Mouse (Mus musculus) G1E-ER4 (cell line): Measurements from ENCODE around the gene Hist1h4c. TPM values are rescaled to one million over a fixed set of nuclear protein-coding genes. Genes with fewer than 3 reads are reported as not detected.

ENCODE experiments used
- GATA1 ChIP-seq: IDR thresholded peaks from one replicate; pipeline ENCODE4 v1.8.0; 2012; ENCODE audit warnings: low read length, inconsistent platforms
- polyA plus RNA-seq: library from polyadenylated mRNA; stranded (reverse); fragments of >175 nt; gene quantifications from 2 replicates; pipeline ENCODE4 v1.2.3, GENCODE M21; 2012

The Hist1h4c gene
- polyA plus RNA-seq, 1 experiment = 4.5 TPM

- no peak for TF ChIP-seq GATA1
These were observed 39.8 kb upstream of the Hist1h4c start for GRCm38 (mm10) chr13:23738041-23738440.

GRCm38 (mm10) chr13:23737091-23737490 is 38.8 kb upstream of the Hist1h4c start:
- no peak for TF ChIP-seq GATA1

GRCm38 (mm10) chr13:23732156-23732804 is 34.0 kb upstream of the Hist1h4c start:
- TF ChIP-seq GATA1 = no peak

- no peak for TF ChIP-seq GATA1
These were observed 32.2 kb upstream of the Hist1h4c start for GRCm38 (mm10) chr13:23730479-23730878.

- TF ChIP-seq GATA1 = no peak
These were observed 31.5 kb upstream of the Hist1h4c start for GRCm38 (mm10) chr13:23729706-23730105.

- TF ChIP-seq GATA1 = no peak
These were observed 30.9 kb upstream of the Hist1h4c start for GRCm38 (mm10) chr13:23729192-23729525.

DNA sequence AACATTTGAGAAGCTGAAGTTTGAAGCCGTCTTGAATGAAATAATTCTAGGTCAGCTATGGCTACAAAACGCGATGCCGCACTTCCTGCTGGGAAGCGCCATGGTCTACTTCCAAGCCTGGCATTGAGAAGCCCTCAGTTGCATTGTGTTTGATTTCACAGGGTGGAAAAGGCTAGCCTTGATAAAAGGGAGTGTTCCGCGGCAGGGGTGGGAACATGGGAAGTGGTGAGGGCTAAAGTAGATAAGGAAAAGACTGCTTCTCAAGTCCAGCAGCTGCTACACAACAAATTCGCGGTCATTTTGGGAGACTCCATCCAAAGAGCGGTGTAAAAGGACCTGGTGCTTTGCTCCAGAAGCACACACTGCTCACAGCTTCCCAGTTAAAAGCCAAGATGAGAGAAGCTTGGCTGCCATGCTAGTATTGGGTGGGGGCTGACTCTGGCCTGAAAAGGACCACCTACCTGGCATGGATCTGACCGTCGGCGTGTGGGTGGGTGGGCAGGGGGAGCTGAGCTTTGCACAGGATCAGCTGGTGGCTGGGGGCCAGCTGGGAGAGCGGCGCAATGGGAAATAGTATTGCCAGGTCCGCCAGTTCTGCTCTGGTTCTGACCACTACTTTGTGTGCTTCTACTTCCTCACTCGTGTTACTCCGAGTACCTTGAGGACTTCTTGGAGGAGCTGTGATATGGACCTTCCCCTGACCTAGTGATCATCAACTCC is 30.4 kb upstream of the Hist1h4c start:
- TF ChIP-seq GATA1 = no peak

GRCm38 (mm10) chr13:23725213-23725612 is 27.0 kb upstream of the Hist1h4c start:
- TF ChIP-seq GATA1 = no peak

GRCm38 (mm10) chr13:23724239-23724638 is 26.0 kb upstream of the Hist1h4c start:
- no peak for TF ChIP-seq GATA1

DNA sequence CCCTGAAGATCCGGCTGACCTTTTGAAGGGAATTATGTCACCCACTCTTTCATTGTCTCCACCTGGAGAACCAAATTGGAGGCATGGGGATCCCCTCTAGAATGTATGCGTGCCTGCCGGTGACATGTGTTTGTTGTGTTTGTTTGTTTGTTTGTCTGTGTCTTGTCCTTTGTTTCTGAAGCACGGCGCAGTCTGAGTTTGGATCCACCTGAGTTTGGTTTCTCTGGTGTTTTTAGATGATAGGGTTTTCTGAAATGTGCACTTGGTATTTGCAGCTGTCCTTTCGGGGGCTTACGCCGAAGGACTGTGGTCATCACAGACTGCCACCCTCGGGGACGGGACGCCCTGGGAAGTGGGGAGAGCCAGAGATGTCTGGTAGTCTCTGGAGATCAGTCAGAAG is 18.9 kb upstream of the Hist1h4c start:
- no peak for TF ChIP-seq GATA1

GRCm38 (mm10) chr13:23716261-23717042 is 18.2 kb upstream of the Hist1h4c start:
- TF ChIP-seq GATA1 = no peak

DNA sequence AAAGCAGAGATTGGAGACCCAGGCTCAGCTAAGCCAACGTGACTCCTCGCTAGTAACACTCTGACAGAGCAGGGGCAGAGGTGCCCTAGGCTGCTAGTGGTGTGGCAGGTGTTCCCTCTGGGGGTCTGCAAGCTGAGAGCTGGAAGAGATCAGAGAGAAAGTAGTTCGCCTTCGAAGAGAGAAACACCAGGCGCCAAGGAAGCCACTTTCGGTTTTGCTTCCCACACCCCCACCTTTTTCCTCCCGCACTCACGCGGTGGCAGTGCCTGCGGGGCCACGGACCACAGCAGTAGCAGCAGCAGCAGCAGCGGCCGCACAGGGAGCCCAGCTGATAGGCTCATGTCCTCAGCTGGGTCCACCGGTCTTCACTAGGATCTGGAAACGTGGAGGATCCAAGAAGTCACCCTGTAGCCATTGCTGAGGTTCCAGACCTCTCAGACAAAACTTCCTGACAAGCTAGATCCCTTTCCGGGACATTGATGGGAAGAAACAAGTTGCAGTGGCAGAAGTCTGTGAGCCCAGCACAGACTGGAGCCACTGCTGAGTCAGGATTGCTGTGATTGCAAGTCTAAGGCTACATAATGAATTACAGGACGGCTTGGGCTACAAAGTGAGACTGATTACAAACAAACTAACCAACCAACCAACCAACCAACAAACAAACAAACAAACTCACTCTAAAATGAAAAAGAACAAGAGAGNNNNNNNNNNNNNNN is 12.3 kb upstream of the Hist1h4c start, which contains the start of gene Hfe:
Gene Hfe (minus strand): TSS at position 481 of the 716 bp plus-strand sequence.
- TF ChIP-seq GATA1 = no peak

DNA sequence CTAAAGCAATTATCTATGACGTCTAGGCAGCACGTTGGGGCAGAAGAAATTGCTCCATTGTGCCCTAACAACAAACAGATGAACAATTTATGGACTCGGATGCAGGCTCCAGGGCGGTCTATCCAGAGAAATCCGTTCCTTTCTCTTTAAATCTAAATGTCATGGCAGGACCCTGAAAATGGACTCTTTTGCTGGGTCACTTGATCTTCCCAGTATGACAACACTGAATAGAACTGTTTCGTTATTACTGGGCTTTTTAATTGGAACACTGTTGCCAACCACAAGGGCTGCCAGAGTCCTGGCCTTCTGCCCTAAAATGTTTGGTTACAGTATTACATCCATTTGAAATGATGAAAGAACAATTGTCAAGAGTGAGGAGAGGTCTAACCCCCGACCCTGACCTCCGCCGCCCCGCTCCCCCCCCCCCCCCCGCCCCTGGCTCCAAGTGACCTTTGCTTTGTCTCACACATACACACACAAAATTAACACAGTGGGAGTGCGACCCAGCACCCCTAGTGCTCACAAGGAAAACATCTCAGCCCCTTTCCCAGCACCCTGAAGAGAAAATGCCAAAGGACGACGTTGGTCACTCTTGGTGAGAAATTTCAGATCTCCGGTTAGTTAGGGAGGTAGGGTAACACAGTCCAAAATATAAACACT is 11.6 kb upstream of the Hist1h4c start:
- TF ChIP-seq GATA1 = no peak

- TF ChIP-seq GATA1 = no peak
These were observed 10.4 kb upstream of the Hist1h4c start for GRCm38 (mm10) chr13:23708654-23709053.

DNA sequence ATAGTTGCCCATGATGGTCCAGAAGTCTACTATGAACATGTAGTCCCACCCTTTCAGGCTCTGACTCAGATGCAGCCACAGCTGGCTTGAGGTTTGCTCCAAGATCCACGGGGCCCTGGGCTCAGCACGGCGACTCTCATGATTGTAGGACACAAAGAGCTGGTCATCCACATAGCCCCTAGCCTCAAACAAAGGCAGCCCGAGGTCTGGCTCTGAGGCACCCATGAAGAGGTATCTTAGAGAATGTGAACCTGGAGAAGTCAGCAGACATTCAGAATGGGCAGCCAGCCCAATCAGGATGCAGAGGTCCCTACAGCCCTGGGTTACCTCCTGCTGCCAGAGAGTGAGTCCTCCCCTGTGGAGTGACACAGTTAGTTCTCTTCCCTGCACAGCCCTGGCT is 9.8 kb upstream of the Hist1h4c start:
- TF ChIP-seq GATA1 = no peak
